Mouse (Mus musculus) ES-E14 (cell line): ENCODE results near the gene Pigs. TPM values are rescaled to one million over a fixed set of nuclear protein-coding genes. Genes with fewer than 3 reads are reported as not detected.

ENCODE experiments used
- DNase-seq: peaks from one replicate; pipeline ENCODE4 v3.0.0-alpha.2; 2013; ENCODE audit warnings: low read depth, low spot score
- H3K27ac ChIP-seq: 2 replicates; pipeline ENCODE4 v1.5.1; 2012; ENCODE audit warnings: low read depth, mild to moderate bottlenecking, low read length, moderate library complexity, mixed read lengths; ENCODE audit not compliant: poor library complexity, insufficient read depth, severe bottlenecking
- H3K36me3 ChIP-seq: 2 replicates; pipeline ENCODE4 v1.6.1; 2012; ENCODE audit warnings: mild to moderate bottlenecking, low read length, moderate library complexity, mixed read lengths; ENCODE audit not compliant: control insufficient read depth, poor library complexity, insufficient read depth, severe bottlenecking
- H3K4me1 ChIP-seq, 2 experiments: fragments of 150-350 bp in 1 of 2; sonication (generic) in 1 of 2; 2 replicates each; pipeline ENCODE4 v1.6.1; 2012; ENCODE audit warnings: low read length in 2 of 2, mild to moderate bottlenecking in 1 of 2, mixed read lengths in 1 of 2; ENCODE audit not compliant: control insufficient read depth in 2 of 2, insufficient read depth in 2 of 2, poor library complexity in 1 of 2
- H3K4me3 ChIP-seq, 2 experiments: fragments of 150-350 bp in 1 of 2; sonication (generic) in 1 of 2; 2 replicates each; pipeline ENCODE4 v1.5.1; 2012; ENCODE audit warnings: low read length in 2 of 2, low read depth in 1 of 2, mild to moderate bottlenecking in 1 of 2, mixed read lengths in 1 of 2; ENCODE audit not compliant: insufficient read depth in 1 of 2, poor library complexity in 1 of 2, severe bottlenecking in 1 of 2
- H3K9ac ChIP-seq: 2 replicates; pipeline ENCODE4 v1.6.1; 2012; ENCODE audit warnings: low read depth, mild to moderate bottlenecking, low read length, mixed read lengths; ENCODE audit not compliant: poor library complexity, insufficient read depth, severe bottlenecking
- H3K9me3 ChIP-seq: fragments of 150-350 bp; sonication (generic); 2 replicates; pipeline ENCODE4 v1.6.1; 2012; ENCODE audit warnings: low read depth, mild to moderate bottlenecking, low read length; ENCODE audit not compliant: control insufficient read depth, insufficient read depth
- CHD2 ChIP-seq: IDR thresholded peaks from 2 replicates; pipeline ENCODE4 v1.6.1; 2014; ENCODE audit warnings: mild to moderate bottlenecking, low read depth, low read length, inconsistent platforms
- HCFC1 ChIP-seq: IDR thresholded peaks from 2 replicates; pipeline ENCODE4 v1.6.1; 2012; ENCODE audit warnings: low read length, inconsistent platforms, borderline replicate concordance; ENCODE audit not compliant: insufficient read depth
- MAFK ChIP-seq: IDR thresholded peaks from 2 replicates; pipeline ENCODE4 v1.6.1; 2014; ENCODE audit warnings: mild to moderate bottlenecking, low read depth, low read length, inconsistent platforms; ENCODE audit not compliant: insufficient read depth
- ZC3H11A ChIP-seq: IDR thresholded peaks from 2 replicates; pipeline ENCODE4 v1.6.1; 2012; ENCODE audit warnings: low read depth, mild to moderate bottlenecking, inconsistent platforms, low read length, borderline replicate concordance
- ZNF384 ChIP-seq: IDR thresholded peaks from 2 replicates; pipeline ENCODE4 v1.6.1; 2012; ENCODE audit warnings: low read depth, low read length, inconsistent platforms
- in situ Hi-C, 2 experiments: fragments of 600-800 bp; cut with MboI; formaldehyde crosslinking; loops; one replicate each; pipeline ENCODE4 v1.15.1; 2025; ENCODE audit warnings: low sequenced_read_pairs in 2 of 2, inconsistent platforms in 1 of 2; ENCODE audit not compliant: unreplicated experiment in 2 of 2
- total RNA-seq: library from RNA; depleted of rRNA; stranded (reverse); fragments of 300-350 nt; gene quantifications from 2 replicates; pipeline ENCODE4 v1.2.3, GENCODE M21; 2012

Pigs gene
- total RNA-seq, 1 experiment: 45.7 TPM

DNA sequence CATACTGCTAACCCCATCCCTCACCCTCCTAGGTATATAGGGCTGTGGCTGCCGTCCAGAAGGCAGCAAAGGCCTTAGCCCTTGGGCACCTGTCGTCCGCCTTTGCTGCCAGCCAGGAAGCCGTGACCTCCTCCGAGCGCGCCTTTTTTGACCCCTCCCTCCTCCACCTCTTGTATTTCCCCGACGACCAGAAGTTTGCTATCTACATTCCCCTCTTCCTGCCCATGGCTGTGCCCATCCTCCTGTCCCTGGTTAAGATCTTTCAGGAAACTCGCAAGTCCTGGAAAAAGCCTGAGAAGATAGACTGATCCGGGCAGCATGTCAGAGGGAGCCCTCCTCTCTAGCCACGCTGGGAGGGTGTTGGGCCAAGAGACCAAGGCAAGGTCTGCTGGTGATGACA lies 13.5 kb downstream of the Pigs start:
- Histone ChIP-seq H3K4me1 (peaks cover 2 to 13% of the 10 kb centered on the region in 2 experiments; a peak in 2 of 4 replicates), H3K9ac (no peak overlapping the region), H3K4me3 (no peak overlapping the region), H3K36me3 (peaks cover 23% of the 10 kb centered on the region), H3K27ac (no peak overlapping the region), H3K9me3 (no peaks in the 10 kb centered on the region)
- no peak for DNase-seq
- in situ Hi-C loops: no loop called here
- no peak for TF ChIP-seq HCFC1
- no peak for TF ChIP-seq MAFK
- no peak for TF ChIP-seq CHD2
- TF ChIP-seq ZC3H11A: no peak
- no peak for TF ChIP-seq ZNF384

DNA sequence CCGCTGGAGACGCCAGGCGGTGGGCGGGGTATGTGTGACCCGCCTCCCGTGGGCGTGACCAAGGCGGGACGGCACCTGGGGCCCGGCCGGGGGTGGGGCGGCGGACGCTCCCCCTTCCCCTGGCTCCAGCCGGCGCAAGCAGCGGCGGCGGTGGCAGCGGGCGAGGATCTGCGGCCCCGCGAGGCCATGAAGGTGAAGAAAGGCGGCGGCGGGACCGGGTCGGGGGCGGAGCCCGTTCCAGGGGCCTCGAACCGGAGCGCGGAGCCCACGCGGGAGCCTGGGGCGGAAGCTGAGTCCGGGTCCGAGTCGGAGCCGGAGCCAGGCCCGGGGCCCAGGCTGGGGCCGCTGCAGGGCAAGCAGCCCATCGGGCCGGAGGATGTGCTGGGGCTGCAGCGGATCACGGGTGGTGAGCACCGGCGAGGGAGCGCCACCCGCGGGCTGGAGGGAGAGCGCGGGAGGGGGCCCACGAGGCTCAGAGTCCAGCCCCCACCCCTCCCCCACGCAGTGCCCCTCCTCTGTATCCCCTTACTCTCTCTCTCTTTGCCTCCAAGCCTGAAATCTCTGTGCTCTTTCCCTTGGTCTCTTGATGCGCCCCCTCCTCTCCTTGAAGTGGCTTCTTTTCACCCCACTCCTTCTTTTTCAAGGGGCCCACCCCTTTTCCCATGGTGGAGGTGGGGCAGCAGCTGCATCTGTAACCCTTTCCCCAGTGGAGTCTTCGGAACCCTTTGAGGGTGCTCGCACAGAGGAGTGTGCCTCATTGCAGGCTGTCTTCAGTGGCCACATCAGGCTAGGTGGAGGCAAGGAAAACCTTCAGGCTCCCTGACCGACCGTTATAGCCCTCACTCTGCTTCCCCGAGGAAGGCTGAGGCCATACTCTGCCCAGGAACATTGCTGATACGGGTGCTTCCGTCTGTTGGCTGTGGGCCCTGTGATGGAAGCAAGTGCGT lies 15.4 kb downstream of the Pigs start, which contains the start of gene Unc119:
Unc119 (plus strand) TSS at position 102 of the 947 bp plus-strand sequence.
- H3K9me3 ChIP-seq: no peaks in the 10 kb centered on the region
- DNase-seq: peak; percentile 49
- TF ChIP-seq ZC3H11A: no peak
- TF ChIP-seq CHD2: no peak
- TF ChIP-seq ZNF384: no peak
- no peak for TF ChIP-seq MAFK
- no peak for TF ChIP-seq HCFC1
- peaks cover 2 to 24% of the 10 kb centered on the region in 2 experiments; a peak in 3 of 4 replicates for H3K4me1 ChIP-seq
- in situ Hi-C loops: no loop called here
- peaks cover 20% of the 10 kb centered on the region for H3K36me3 ChIP-seq
- peak within 1 kb of the TSS; percentile 75 for H3K9ac ChIP-seq
- H3K27ac ChIP-seq: no peak within 1 kb of the TSS
- H3K4me3 ChIP-seq: peak within 1 kb of the TSS; percentile 76 to 91

DNA sequence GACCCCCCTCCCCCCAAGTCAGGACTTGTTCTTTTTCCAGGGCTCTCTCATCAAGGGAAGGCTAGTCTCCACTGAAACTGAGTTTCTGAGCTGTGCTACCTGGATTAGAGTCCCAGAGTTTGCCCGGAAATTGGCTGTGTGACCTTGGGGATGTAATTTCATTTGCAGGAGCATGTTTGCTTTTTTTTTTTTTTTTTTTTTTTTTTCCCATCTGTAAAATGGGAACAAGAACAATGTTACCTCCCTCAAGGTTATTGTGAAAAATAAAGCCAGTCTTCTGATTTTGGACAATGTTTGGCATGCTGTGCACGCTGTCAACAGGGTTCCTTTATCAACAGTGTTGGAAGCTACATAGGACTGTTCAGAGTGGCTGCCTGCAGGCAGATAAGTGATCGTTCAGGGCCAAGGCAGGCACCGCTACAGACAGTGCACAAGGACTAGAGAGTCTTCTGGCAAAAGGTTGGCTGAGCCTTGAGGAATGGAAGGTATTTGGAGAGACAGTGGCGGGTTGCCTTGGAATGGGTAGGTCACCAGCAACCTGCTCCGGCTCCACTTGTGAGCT lies 16.2 kb downstream of the Pigs start:
- no peaks in the 10 kb centered on the region for H3K9me3 ChIP-seq
- no peak overlapping the region; the same call in 1 of the 2 replicates for H3K9ac ChIP-seq
- DNase-seq: no peak
- peaks cover 14% of the 10 kb centered on the region; the same call in 1 of the 2 replicates for H3K36me3 ChIP-seq
- peak overlapping the region; percentile 76 to 91 for H3K4me3 ChIP-seq
- TF ChIP-seq HCFC1: no peak
- TF ChIP-seq ZNF384: peak; percentile 46; the same call in 1 of the 2 replicates
- H3K27ac ChIP-seq: no peak overlapping the region
- in situ Hi-C loops: no loop called here
- peaks cover 2 to 25% of the 10 kb centered on the region in 2 experiments; a peak in 3 of 4 replicates for H3K4me1 ChIP-seq

DNA sequence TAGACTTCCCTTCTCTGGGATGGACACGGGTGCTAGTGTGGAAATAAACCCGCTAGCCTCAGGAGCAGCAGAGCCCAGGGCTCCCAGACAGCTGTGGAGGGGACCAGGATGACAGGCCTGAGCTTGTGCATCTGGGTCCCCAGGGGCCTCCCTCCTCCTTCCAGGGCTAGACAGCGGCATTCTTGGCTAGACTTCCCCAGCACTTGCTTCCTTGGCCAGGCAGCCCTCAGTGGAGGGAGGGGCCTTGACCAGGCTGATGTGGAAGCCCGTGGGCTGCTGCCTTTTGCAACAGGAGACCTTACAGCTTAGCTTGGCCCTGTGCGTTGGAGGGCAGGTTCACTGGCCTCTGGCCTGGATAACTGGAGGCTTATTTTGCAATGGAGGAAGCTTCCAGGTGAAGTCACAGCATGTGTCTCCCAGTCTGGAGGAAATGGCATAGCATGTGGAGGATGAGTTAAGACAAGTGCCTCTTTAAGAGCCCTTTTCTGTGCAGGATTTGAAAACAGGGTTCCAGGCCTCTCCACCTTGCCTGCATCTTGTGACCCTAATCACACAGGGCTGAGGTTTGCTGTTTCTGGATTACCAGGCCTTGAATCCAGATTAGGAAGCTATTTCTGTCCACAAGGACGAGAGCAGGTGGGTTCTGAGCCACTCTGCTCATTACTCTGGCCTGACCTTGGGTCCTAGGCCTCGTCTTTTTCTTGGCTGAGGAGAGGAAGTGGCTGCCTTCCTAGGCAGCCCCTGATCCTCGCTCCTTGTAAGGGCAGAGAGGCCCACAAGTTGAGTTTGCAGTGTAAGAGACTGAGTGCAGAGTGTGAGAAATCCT lies 16.9 kb downstream of the Pigs start:
- in situ Hi-C loops: no loop called here
- H3K4me3 ChIP-seq: no peak overlapping the region
- H3K36me3 ChIP-seq: peaks cover 10% of the 10 kb centered on the region; the same call in 1 of the 2 replicates
- no peaks in the 10 kb centered on the region for H3K9me3 ChIP-seq
- DNase-seq: no peak
- H3K9ac ChIP-seq: no peak overlapping the region
- no peak overlapping the region for H3K27ac ChIP-seq
- TF ChIP-seq CHD2: no peak
- no peak for TF ChIP-seq ZC3H11A
- TF ChIP-seq HCFC1: no peak
- TF ChIP-seq ZNF384: no peak
- TF ChIP-seq MAFK: no peak
- H3K4me1 ChIP-seq: peaks cover 2 to 25% of the 10 kb centered on the region in 2 experiments; a peak in 3 of 4 replicates
